Mouse (Mus musculus) limb, embryonic 15.5 days (tissue): ENCODE results near the gene Zwilch. TPM values are rescaled to one million over a fixed set of nuclear protein-coding genes. Genes with fewer than 3 reads are reported as not detected.
"Not testable (repeated sequence)": the region's sequence is repeated elsewhere in the genome, so short reads cannot be mapped to it uniquely, and the experiment has no call there.

Experiments used
- ATAC-seq: fragments of 200-750 bp; cut with Nextera tagmentation; 2 replicates; pipeline ENCODE4 v1.8.0; 2017; ENCODE audit warnings: low read depth, moderate TSS enrichment; ENCODE audit not compliant: insufficient number of reproducible peaks, low FRiP score, low TSS enrichment
- H3K27ac ChIP-seq: fragments of 300-500 bp; sonication (generic); 2 replicates; pipeline ENCODE4 v1.5.1; 2015; ENCODE audit warnings: moderate library complexity, mild to moderate bottlenecking, inconsistent platforms
- H3K27me3 ChIP-seq: fragments of 300-500 bp; sonication (generic); 2 replicates; pipeline ENCODE4 v1.6.1; 2015; ENCODE audit warnings: inconsistent platforms
- H3K36me3 ChIP-seq: fragments of 300-500 bp; sonication (generic); 2 replicates; pipeline ENCODE4 v1.6.1; 2015; ENCODE audit warnings: inconsistent platforms
- H3K4me1 ChIP-seq: fragments of 300-500 bp; sonication (generic); 2 replicates; pipeline ENCODE4 v1.6.1; 2015; ENCODE audit warnings: inconsistent platforms
- H3K4me2 ChIP-seq: fragments of 300-500 bp; sonication (generic); 2 replicates; pipeline ENCODE4 v1.6.1; 2015; ENCODE audit warnings: mild to moderate bottlenecking, inconsistent platforms
- H3K4me3 ChIP-seq: fragments of 300-500 bp; sonication (generic); 2 replicates; pipeline ENCODE4 v1.5.1; 2015; ENCODE audit warnings: mild to moderate bottlenecking, inconsistent platforms
- H3K9ac ChIP-seq: fragments of 300-500 bp; sonication (generic); 2 replicates; pipeline ENCODE4 v1.6.1; 2015; ENCODE audit warnings: inconsistent platforms
- H3K9me3 ChIP-seq: fragments of 300-500 bp; sonication (generic); 2 replicates; pipeline ENCODE4 v1.6.1; 2016; ENCODE audit warnings: inconsistent platforms
- WGBS: fragments of 180-500 bp; shearing (Covaris S2); methylation state at CpG from one replicate; pipeline ENCODE4 v1.1.7; 2015; 5-methylcytosine and 5-hydroxymethylcytosine counted together
- polyA plus RNA-seq: library from polyadenylated mRNA; unstranded; fragments of >200 nt; fragmentation: Nextera tagmentation; extraction: Ambion mirVana; gene quantifications from 2 replicates; pipeline ENCODE4 v1.2.1, GENCODE M21; 2015

Gene Zwilch
- polyA plus RNA-seq, 1 experiment from 2014 or later = 17.3 TPM

GRCm38 (mm10) chr9:64174766-64175165, 1.9 kb upstream of the Zwilch start:
- H3K4me2 ChIP-seq = peak overlapping the region; percentile 58
- peaks cover 45% of the 10 kb centered on the region for H3K36me3 ChIP-seq
- no peak for ATAC-seq
- peaks cover 30% of the 10 kb centered on the region for H3K4me1 ChIP-seq
- H3K4me3 ChIP-seq = peak overlapping the region; percentile 93
- no peaks in the 10 kb centered on the region for H3K27me3 ChIP-seq
- 0 out of 2 replicates have a peak overlapping the region, but pooled peaks have one; percentile 27 for H3K27ac ChIP-seq
- no peaks in the 10 kb centered on the region for H3K9me3 ChIP-seq
- WGBS = 54% methylated on average over 8 of the region's 8 CpGs
- H3K9ac ChIP-seq = 0 out of 2 replicates have a peak overlapping the region, but pooled peaks have one; percentile 84

- no peak for ATAC-seq
- H3K36me3 ChIP-seq = peaks cover 45% of the 10 kb centered on the region
- peaks cover 28% of the 10 kb centered on the region for H3K4me1 ChIP-seq
- H3K4me3 ChIP-seq = peak overlapping the region; percentile 93
- peak overlapping the region; percentile 58 for H3K4me2 ChIP-seq
- no peaks in the 10 kb centered on the region for H3K9me3 ChIP-seq
- H3K27ac ChIP-seq = 0 out of 2 replicates have a peak overlapping the region, but pooled peaks have one; percentile 27
- H3K27me3 ChIP-seq = no peaks in the 10 kb centered on the region
- peak overlapping the region; percentile 84 for H3K9ac ChIP-seq
These were observed 1.4 kb upstream of the Zwilch start for GRCm38 (mm10) chr9:64174341-64174740.

- H3K4me1 ChIP-seq = peaks cover 26% of the 10 kb centered on the region
- H3K27ac ChIP-seq = peak overlapping the region; percentile 98
- ATAC-seq = no peak
- no peaks in the 10 kb centered on the region for H3K27me3 ChIP-seq
- under 1% methylated on average over 16 of the region's 16 CpGs for WGBS
- no peaks in the 10 kb centered on the region for H3K9me3 ChIP-seq
- H3K36me3 ChIP-seq = peaks cover 42% of the 10 kb centered on the region
- peak overlapping the region; percentile 93 for H3K4me3 ChIP-seq
- H3K4me2 ChIP-seq = peak overlapping the region; percentile 58
- peak overlapping the region; percentile 84 for H3K9ac ChIP-seq
These were observed 839 bp upstream of the Zwilch start for GRCm38 (mm10) chr9:64173666-64174220.

- Histone ChIP-seq H3K4me3 (peak overlapping the region; percentile 93), H3K27me3 (no peaks in the 10 kb centered on the region), H3K9me3 (no peaks in the 10 kb centered on the region), H3K36me3 (peaks cover 33% of the 10 kb centered on the region), H3K27ac (peak overlapping the region; percentile 98), H3K4me2 (peak overlapping the region; percentile 79), H3K4me1 (peaks cover 25% of the 10 kb centered on the region), H3K9ac (peak overlapping the region; percentile 70)
- ATAC-seq = no peak; the same call in 1 of the 2 replicates
- WGBS = 2% methylated on average over 18 of the region's 18 CpGs
These were observed 624 bp downstream of the Zwilch start for GRCm38 (mm10) chr9:64172145-64172815.

- H3K4me3 ChIP-seq, H3K27ac ChIP-seq, ATAC-seq, H3K9me3 ChIP-seq, H3K4me2 ChIP-seq, H3K27me3 ChIP-seq, H3K9ac ChIP-seq: not testable (repeated sequence)
- Histone ChIP-seq H3K4me1 (peaks cover 17% of the 10 kb centered on the region), H3K36me3 (peaks cover 17% of the 10 kb centered on the region)
- WGBS = 88% methylated on average over 3 of the region's 3 CpGs
These were observed 2.9 kb downstream of the Zwilch start for GRCm38 (mm10) chr9:64169967-64170366.

GRCm38 (mm10) chr9:64160471-64160870, 12.4 kb downstream of the Zwilch start:
- Histone ChIP-seq H3K4me3 (no peak overlapping the region), H3K9ac (no peak overlapping the region), H3K27me3 (no peaks in the 10 kb centered on the region), H3K9me3 (no peaks in the 10 kb centered on the region), H3K4me2 (no peak overlapping the region), H3K4me1 (no peaks in the 10 kb centered on the region), H3K36me3 (peaks cover 62% of the 10 kb centered on the region), H3K27ac (no peak overlapping the region)
- 91% methylated on average over 5 of the region's 5 CpGs for WGBS
- no peak for ATAC-seq

GRCm38 (mm10) chr9:64156641-64157040, 16.3 kb downstream of the Zwilch start:
- H3K4me2 ChIP-seq = no peak overlapping the region
- no peaks in the 10 kb centered on the region for H3K4me1 ChIP-seq
- H3K9ac ChIP-seq = no peak overlapping the region
- H3K9me3 ChIP-seq = no peaks in the 10 kb centered on the region
- 97% methylated on average over 1 of the region's 1 CpGs for WGBS
- no peaks in the 10 kb centered on the region for H3K27me3 ChIP-seq
- H3K27ac ChIP-seq = no peak overlapping the region
- H3K4me3 ChIP-seq = no peak overlapping the region
- H3K36me3 ChIP-seq = peaks cover 65% of the 10 kb centered on the region
- ATAC-seq = no peak

GRCm38 (mm10) chr9:64139879-64140278, 33.0 kb downstream of the Zwilch start:
- H3K4me2 ChIP-seq = no peak overlapping the region
- 91% methylated on average over 9 of the region's 9 CpGs for WGBS
- H3K27ac ChIP-seq = no peak overlapping the region
- no peak for ATAC-seq
- H3K27me3 ChIP-seq = no peaks in the 10 kb centered on the region
- H3K4me3 ChIP-seq = no peak overlapping the region
- H3K9me3 ChIP-seq = no peaks in the 10 kb centered on the region
- no peaks in the 10 kb centered on the region for H3K4me1 ChIP-seq
- peaks cover 19% of the 10 kb centered on the region for H3K36me3 ChIP-seq
- no peak overlapping the region for H3K9ac ChIP-seq

- WGBS = 6% methylated on average over 6 of the region's 6 CpGs
- H3K4me1 ChIP-seq, H3K9me3 ChIP-seq, ATAC-seq, H3K4me2 ChIP-seq, H3K27me3 ChIP-seq, H3K27ac ChIP-seq, H3K4me3 ChIP-seq, H3K9ac ChIP-seq: not testable (repeated sequence)
- H3K36me3 ChIP-seq = peaks cover 19% of the 10 kb centered on the region
These were observed 34.0 kb downstream of the Zwilch start for GRCm38 (mm10) chr9:64138896-64139295.

GRCm38 (mm10) chr9:64131623-64132022, 41.3 kb downstream of the Zwilch start:
- H3K4me3 ChIP-seq = no peak overlapping the region
- no peak overlapping the region for H3K9ac ChIP-seq
- H3K4me2 ChIP-seq = no peak overlapping the region
- 78% methylated on average over 6 of the region's 6 CpGs for WGBS
- H3K27me3 ChIP-seq = no peaks in the 10 kb centered on the region
- no peak for ATAC-seq
- no peak overlapping the region for H3K27ac ChIP-seq
- H3K9me3 ChIP-seq = no peaks in the 10 kb centered on the region
- H3K4me1 ChIP-seq = no peaks in the 10 kb centered on the region
- H3K36me3 ChIP-seq = no peaks in the 10 kb centered on the region; the same call in 1 of the 2 replicates

GRCm38 (mm10) chr9:64126121-64126520, 46.8 kb downstream of the Zwilch start:
- 43% methylated on average over 12 of the region's 12 CpGs for WGBS
- Histone ChIP-seq H3K4me2 (no peak overlapping the region), H3K4me3 (no peak overlapping the region)

GRCm38 (mm10) chr9:64125307-64125706, 47.6 kb downstream of the Zwilch start:
- no peaks in the 10 kb centered on the region for H3K9me3 ChIP-seq
- H3K36me3 ChIP-seq = no peaks in the 10 kb centered on the region
- H3K4me2 ChIP-seq = no peak overlapping the region
- ATAC-seq = no peak; the same call in 1 of the 2 replicates
- H3K4me3 ChIP-seq = no peak overlapping the region
- 54% methylated on average over 3 of the region's 3 CpGs for WGBS
- H3K27me3 ChIP-seq = no peaks in the 10 kb centered on the region
- H3K27ac ChIP-seq = no peak overlapping the region
- H3K4me1 ChIP-seq = 0 out of 2 replicates have a peak, but pooled peaks cover 3% of the 10 kb centered on the region
- H3K9ac ChIP-seq = no peak overlapping the region

More at GRCm38 (mm10) chr9:64126121-64126520, 46.8 kb downstream of the Zwilch start:
- Histone ChIP-seq H3K9ac (no peak overlapping the region), H3K27me3 (no peaks in the 10 kb centered on the region), H3K27ac (no peak overlapping the region), H3K9me3 (no peaks in the 10 kb centered on the region), H3K36me3 (no peaks in the 10 kb centered on the region), H3K4me1 (0 out of 2 replicates have a peak, but pooled peaks cover 3% of the 10 kb centered on the region)
- no peak for ATAC-seq
